Mouse (Mus musculus) kidney, adult 2 months (tissue): ENCODE measurements around the gene Itgav. TPM values are rescaled to one million over a fixed set of nuclear protein-coding genes. Genes with fewer than 3 reads are reported as not detected.

Experiments
- DNase-seq: peaks from one replicate; pipeline ENCODE4 v3.0.0; 2021
- H3K27ac ChIP-seq: fragments of 200-500 bp; 2 replicates; pipeline ENCODE4 v1.5.1; 2012; ENCODE audit warnings: low read depth, low read length, control low read depth, inconsistent platforms; ENCODE audit not compliant: insufficient read depth
- H3K27me3 ChIP-seq: fragments of 200-500 bp; replicated peaks from 2 replicates; pipeline ENCODE4 v1.6.1; 2012; ENCODE audit warnings: mild to moderate bottlenecking, moderate library complexity, low read length, inconsistent platforms; ENCODE audit not compliant: control insufficient read depth, insufficient read depth
- H3K36me3 ChIP-seq: fragments of 200-500 bp; 2 replicates; pipeline ENCODE4 v1.6.1; 2012; ENCODE audit warnings: mild to moderate bottlenecking, moderate library complexity, low read length, inconsistent platforms; ENCODE audit not compliant: control insufficient read depth, insufficient read depth
- H3K4me1 ChIP-seq: fragments of 200-500 bp; 2 replicates; pipeline ENCODE4 v1.6.1; 2011; ENCODE audit warnings: low read length; ENCODE audit not compliant: control insufficient read depth, insufficient read depth
- H3K4me3 ChIP-seq: fragments of 200-500 bp; 2 replicates; pipeline ENCODE4 v1.5.1; 2011; ENCODE audit warnings: mild to moderate bottlenecking, low read depth, low read length, control low read depth; ENCODE audit not compliant: insufficient read depth
- CTCF ChIP-seq: fragments of 200-500 bp; conservative IDR thresholded peaks from 2 replicates; pipeline ENCODE4 v1.5.1; 2011; ENCODE audit warnings: low read depth, mild to moderate bottlenecking, control low read depth, low read length, moderate library complexity, mixed read lengths; ENCODE audit not compliant: insufficient read depth, insufficient read length
- POLR2A ChIP-seq: fragments of 200-500 bp; IDR thresholded peaks from one replicate; pipeline ENCODE4 v1.6.1; 2011; ENCODE audit warnings: low read depth, low read length, control low read depth
- WGBS: fragments of 180-500 bp; shearing (Covaris S2); methylation state at CpG from one replicate; pipeline ENCODE4 v1.1.7; 2018; 5-methylcytosine and 5-hydroxymethylcytosine counted together
- polyA plus RNA-seq: library from polyadenylated mRNA; depleted of rRNA; stranded (reverse); fragments of >200 nt; gene quantifications from 2 replicates; pipeline ENCODE4 v1.2.3, GENCODE M21; 2012

Itgav gene
- polyA plus RNA-seq, 1 experiment = 75.9 TPM

- Histone ChIP-seq H3K27me3 (no peaks in the 10 kb centered on the region), H3K4me1 (peaks cover 14% of the 10 kb centered on the region; the same call in 1 of the 2 replicates), H3K27ac (no peak overlapping the region), H3K36me3 (no peaks in the 10 kb centered on the region), H3K4me3 (no peak overlapping the region)
- no peak for TF ChIP-seq POLR2A
- no peak for TF ChIP-seq CTCF
- DNase-seq = no peak
- WGBS = 82% methylated on average over 5 of the region's 5 CpGs
These were observed 10.3 kb upstream of the Itgav start for GRCm38 (mm10) chr2:83713946-83714345.

DNA sequence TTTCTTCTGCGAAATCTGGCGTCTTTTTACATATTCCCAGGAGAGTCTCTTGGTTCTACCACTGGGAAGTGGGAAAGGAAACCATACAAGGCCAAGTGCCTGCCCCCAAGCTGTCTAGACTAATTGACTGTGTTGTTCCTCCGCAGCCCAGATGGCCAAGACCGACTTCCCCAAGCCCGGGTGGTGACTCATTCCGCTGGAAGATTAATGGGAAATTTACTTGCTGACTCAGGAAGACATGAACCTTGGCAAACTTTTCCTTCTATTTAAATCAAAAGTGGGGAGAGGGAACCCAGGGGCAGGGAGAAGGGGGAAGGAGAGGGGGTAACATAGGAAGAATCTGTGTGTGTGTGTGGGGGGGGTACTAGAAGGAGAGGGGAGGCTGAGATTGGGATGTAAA lies 9.4 kb upstream of the Itgav start:
- no peak overlapping the region for H3K27ac ChIP-seq
- no peaks in the 10 kb centered on the region for H3K36me3 ChIP-seq
- no peaks in the 10 kb centered on the region for H3K27me3 ChIP-seq
- H3K4me1 ChIP-seq = peaks cover 7% of the 10 kb centered on the region; the same call in 1 of the 2 replicates
- no peak for TF ChIP-seq POLR2A
- TF ChIP-seq CTCF = no peak
- 14% methylated on average over 6 of the region's 6 CpGs for WGBS
- peak; percentile 94 for DNase-seq
- H3K4me3 ChIP-seq = no peak overlapping the region

- Histone ChIP-seq H3K27ac (no peak overlapping the region), H3K4me1 (peaks cover 10% of the 10 kb centered on the region), H3K27me3 (no peaks in the 10 kb centered on the region), H3K36me3 (no peaks in the 10 kb centered on the region), H3K4me3 (no peak overlapping the region)
- WGBS = 91% methylated on average over 4 of the region's 4 CpGs
- TF ChIP-seq POLR2A (no peak), CTCF (no peak)
- DNase-seq = no peak
These were observed 5.9 kb upstream of the Itgav start for GRCm38 (mm10) chr2:83718341-83718740.

GRCm38 (mm10) chr2:83721635-83722034 lies 2.6 kb upstream of the Itgav start:
- H3K4me3 ChIP-seq = no peak overlapping the region
- H3K27me3 ChIP-seq = no peaks in the 10 kb centered on the region
- peaks cover 17% of the 10 kb centered on the region for H3K4me1 ChIP-seq
- no peak for TF ChIP-seq CTCF
- no peak for TF ChIP-seq POLR2A
- WGBS = 85% methylated on average over 3 of the region's 3 CpGs
- no peak overlapping the region for H3K27ac ChIP-seq
- H3K36me3 ChIP-seq = no peaks in the 10 kb centered on the region
- no peak for DNase-seq

- no peaks in the 10 kb centered on the region for H3K27me3 ChIP-seq
- H3K4me3 ChIP-seq = no peak overlapping the region
- no peak for TF ChIP-seq CTCF
- TF ChIP-seq POLR2A = no peak
- no peaks in the 10 kb centered on the region for H3K36me3 ChIP-seq
- peak overlapping the region; percentile 38; the same call in 1 of the 2 replicates for H3K27ac ChIP-seq
- peaks cover 17% of the 10 kb centered on the region for H3K4me1 ChIP-seq
- DNase-seq = no peak
These were observed 1.3 kb upstream of the Itgav start for GRCm38 (mm10) chr2:83722936-83723335.

DNA sequence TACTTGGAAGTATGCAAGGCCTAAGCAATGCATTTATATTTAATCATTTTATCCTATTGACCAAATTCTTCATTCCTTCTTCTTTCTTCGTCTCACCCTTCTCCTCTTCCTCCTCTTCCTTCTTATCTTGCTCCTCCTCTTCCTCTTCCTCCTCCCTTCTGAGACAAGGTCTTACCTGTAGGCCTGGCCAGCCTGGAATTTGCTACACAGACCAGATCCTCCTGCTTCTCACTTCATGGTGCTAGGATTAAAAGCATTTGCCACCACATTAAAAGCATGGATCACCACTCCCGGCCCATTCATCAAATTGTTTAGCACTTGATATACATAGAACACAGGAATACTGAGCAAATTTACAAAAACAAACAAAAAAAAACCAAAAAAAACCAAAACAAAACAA lies 851 bp upstream of the Itgav start:
- Histone ChIP-seq H3K4me1 (peaks cover 17% of the 10 kb centered on the region), H3K27me3 (no peaks in the 10 kb centered on the region), H3K4me3 (no peak overlapping the region), H3K36me3 (no peaks in the 10 kb centered on the region), H3K27ac (peak overlapping the region; percentile 99)
- no peak for DNase-seq
- WGBS = 38% methylated on average over 2 of the region's 2 CpGs
- TF ChIP-seq POLR2A (no peak), CTCF (no peak)

DNA sequence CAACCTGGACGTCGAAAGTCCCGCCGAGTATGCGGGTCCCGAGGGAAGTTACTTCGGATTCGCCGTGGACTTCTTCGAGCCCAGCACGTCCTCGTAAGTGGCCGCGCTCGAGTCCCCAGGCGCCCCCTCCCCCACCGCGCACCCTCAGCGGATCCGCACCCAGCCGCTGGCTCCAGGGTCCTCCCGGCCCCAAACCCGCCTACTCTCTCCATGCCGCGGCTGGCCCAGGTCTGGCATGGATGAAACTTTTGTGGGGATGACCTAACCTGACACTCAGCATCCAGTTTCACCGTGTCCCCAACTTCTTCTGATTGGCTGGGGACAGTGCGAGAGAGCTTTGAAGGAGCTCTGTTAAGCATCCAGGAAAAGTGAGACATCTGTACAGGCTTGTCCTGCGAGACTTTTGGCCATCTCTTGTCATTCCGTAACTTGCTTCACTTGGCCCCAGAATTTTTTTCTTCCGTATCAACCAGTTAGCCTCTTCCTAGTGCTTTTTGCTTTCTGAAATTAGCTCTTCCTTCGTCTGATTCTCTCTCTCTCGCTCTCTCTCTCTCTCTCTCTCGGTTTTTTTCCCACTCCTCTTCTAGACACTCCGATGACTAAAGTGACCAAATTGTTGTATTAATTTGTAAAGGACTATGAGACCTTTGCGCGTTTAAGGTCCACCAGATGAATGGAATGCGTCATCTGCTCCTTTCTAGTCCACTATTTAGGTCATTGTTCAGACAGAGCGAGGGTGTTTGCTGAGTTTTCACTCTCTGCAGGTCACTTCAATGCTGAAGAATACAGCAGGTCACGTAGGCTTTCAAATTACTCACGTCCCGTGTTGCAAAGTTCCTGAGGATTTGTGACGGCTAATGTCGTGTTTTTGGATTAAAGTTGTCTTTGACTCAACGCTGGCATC lies 882 bp downstream of the Itgav start:
- H3K4me3 ChIP-seq = peak overlapping the region; percentile 93
- no peaks in the 10 kb centered on the region for H3K36me3 ChIP-seq
- H3K27me3 ChIP-seq = no peaks in the 10 kb centered on the region
- DNase-seq = peak; percentile 75
- WGBS = 2% methylated on average over 44 of the region's 44 CpGs
- peaks cover 17% of the 10 kb centered on the region for H3K4me1 ChIP-seq
- peak overlapping the region; percentile 94 for H3K27ac ChIP-seq
- TF ChIP-seq POLR2A = no peak
- TF ChIP-seq CTCF = no peak
